Mouse (Mus musculus) frontal cortex, adult (tissue): ENCODE data around the gene Trappc4.

Experiments used
- ATAC-seq: cut with Nextera tagmentation; 2 replicates; pipeline ENCODE4 v1.9.2; 2017; ENCODE audit warnings: mild to moderate bottlenecking, moderate library complexity, mixed read lengths; ENCODE audit not compliant: low TSS enrichment

The Trappc4 gene

DNA sequence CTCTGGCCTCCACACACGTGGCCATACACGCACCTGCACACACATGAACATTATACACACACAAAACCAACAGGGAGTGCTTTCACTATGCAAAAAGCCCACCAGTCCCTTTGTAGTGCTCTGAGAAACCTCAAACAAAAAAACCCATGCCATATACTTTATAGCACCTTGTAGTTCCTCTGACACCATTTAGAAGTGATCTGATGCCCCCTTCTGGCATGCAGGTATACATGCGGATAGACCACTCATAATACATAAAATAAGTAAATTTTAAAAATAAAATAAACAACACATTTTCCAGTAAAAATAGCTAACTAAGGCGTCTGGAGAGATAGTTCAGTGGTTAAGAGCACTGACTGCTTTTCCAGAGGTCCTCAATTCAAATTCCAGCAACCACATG is 50.2 kb downstream of the Trappc4 start:
- ATAC-seq: no peak
